Mouse (Mus musculus): ENCODE measurements around the gene Eif4ebp2.
"Not testable (repeated sequence)": the region's sequence is repeated elsewhere in the genome, so short reads cannot be mapped to it uniquely, and the experiment has no call there.

Eif4ebp2 gene

GRCm38 (mm10) chr10:61457182-61457581 is 4.7 kb upstream of the Eif4ebp2 start:
- DNase-seq, result no peak

- DNase-seq, result not testable (repeated sequence)
Observed at GRCm38 (mm10) chr10:61453171-61453570, 710 bp upstream of the Eif4ebp2 start.

GRCm38 (mm10) chr10:61451931-61452617 is 387 bp downstream of the Eif4ebp2 start:
- DNase-seq, result peak; percentile 59

GRCm38 (mm10) chr10:61451463-61451930 is 964 bp downstream of the Eif4ebp2 start:
- no peak for DNase-seq

- DNase-seq, result no peak
Observed at GRCm38 (mm10) chr10:61448834-61449233, 3.6 kb downstream of the Eif4ebp2 start.

- DNase-seq, result no peak
Observed at GRCm38 (mm10) chr10:61447581-61448353, 4.7 kb downstream of the Eif4ebp2 start.

GRCm38 (mm10) chr10:61445016-61445415 is 7.4 kb downstream of the Eif4ebp2 start:
- no peak for DNase-seq

- DNase-seq, result no peak
Observed at GRCm38 (mm10) chr10:61443876-61444275, 8.6 kb downstream of the Eif4ebp2 start.

GRCm38 (mm10) chr10:61443456-61443855 is 9.0 kb downstream of the Eif4ebp2 start:
- DNase-seq, result no peak

- DNase-seq, result no peak
Observed at GRCm38 (mm10) chr10:61440202-61440800, 12.2 kb downstream of the Eif4ebp2 start.

GRCm38 (mm10) chr10:61431375-61431774 is 21.1 kb downstream of the Eif4ebp2 start:
- DNase-seq, result peak; percentile 80

- no peak for DNase-seq
Observed at GRCm38 (mm10) chr10:61429043-61429442, 23.4 kb downstream of the Eif4ebp2 start.

- DNase-seq, result no peak
Observed at GRCm38 (mm10) chr10:61428416-61428815, 24.0 kb downstream of the Eif4ebp2 start.

GRCm38 (mm10) chr10:61427951-61428350 is 24.5 kb downstream of the Eif4ebp2 start:
- DNase-seq, result no peak

GRCm38 (mm10) chr10:61426251-61426757 is 26.2 kb downstream of the Eif4ebp2 start:
- DNase-seq, result no peak

GRCm38 (mm10) chr10:61425047-61425446 is 27.4 kb downstream of the Eif4ebp2 start:
- no peak for DNase-seq

- DNase-seq, result no peak
Observed at GRCm38 (mm10) chr10:61424500-61424899, 28.0 kb downstream of the Eif4ebp2 start.

- no peak for DNase-seq
Observed at GRCm38 (mm10) chr10:61423289-61423688, 29.2 kb downstream of the Eif4ebp2 start.

- no peak for DNase-seq
Observed at GRCm38 (mm10) chr10:61422861-61423260, 29.6 kb downstream of the Eif4ebp2 start.

GRCm38 (mm10) chr10:61420011-61420410 is 32.5 kb downstream of the Eif4ebp2 start:
- no peak for DNase-seq

GRCm38 (mm10) chr10:61419146-61419545 is 33.3 kb downstream of the Eif4ebp2 start:
- no peak for DNase-seq

- no peak for DNase-seq
Observed at GRCm38 (mm10) chr10:61418131-61418900, 34.1 kb downstream of the Eif4ebp2 start.

- no peak for DNase-seq
Observed at GRCm38 (mm10) chr10:61417672-61418071, 34.8 kb downstream of the Eif4ebp2 start, which contains the start of gene Nodal. Gene Nodal, plus strand, starts transcription at chr10:61417972.

Data from right cerebral cortex, postnatal 25 days (tissue).